Mouse (Mus musculus): ENCODE measurements around the gene Smc1a.
A peak's percentile ranks its signal among the peaks of the same experiment; 100 is the strongest.

Gene Smc1a

GRCm38 (mm10) chrX:152016151-152017145, at the start of gene Smc1a, which contains the start of gene Ribc1:
Gene Smc1a (plus strand): TSS chrX:152016428.
Gene Ribc1 (minus strand): TSS chrX:152016295.
- peak; percentile 94 for DNase-seq (ENCODE audit: low read depth, low spot score)

GRCm38 (mm10) chrX:151999006-151999710, 17.1 kb upstream of the Smc1a start:
- DNase-seq (ENCODE audit: low read depth, low spot score), result no peak

GRCm38 (mm10) chrX:152001182-152001684, 15.0 kb upstream of the Smc1a start:
- no peak for DNase-seq (ENCODE audit: low read depth, low spot score)

DNA sequence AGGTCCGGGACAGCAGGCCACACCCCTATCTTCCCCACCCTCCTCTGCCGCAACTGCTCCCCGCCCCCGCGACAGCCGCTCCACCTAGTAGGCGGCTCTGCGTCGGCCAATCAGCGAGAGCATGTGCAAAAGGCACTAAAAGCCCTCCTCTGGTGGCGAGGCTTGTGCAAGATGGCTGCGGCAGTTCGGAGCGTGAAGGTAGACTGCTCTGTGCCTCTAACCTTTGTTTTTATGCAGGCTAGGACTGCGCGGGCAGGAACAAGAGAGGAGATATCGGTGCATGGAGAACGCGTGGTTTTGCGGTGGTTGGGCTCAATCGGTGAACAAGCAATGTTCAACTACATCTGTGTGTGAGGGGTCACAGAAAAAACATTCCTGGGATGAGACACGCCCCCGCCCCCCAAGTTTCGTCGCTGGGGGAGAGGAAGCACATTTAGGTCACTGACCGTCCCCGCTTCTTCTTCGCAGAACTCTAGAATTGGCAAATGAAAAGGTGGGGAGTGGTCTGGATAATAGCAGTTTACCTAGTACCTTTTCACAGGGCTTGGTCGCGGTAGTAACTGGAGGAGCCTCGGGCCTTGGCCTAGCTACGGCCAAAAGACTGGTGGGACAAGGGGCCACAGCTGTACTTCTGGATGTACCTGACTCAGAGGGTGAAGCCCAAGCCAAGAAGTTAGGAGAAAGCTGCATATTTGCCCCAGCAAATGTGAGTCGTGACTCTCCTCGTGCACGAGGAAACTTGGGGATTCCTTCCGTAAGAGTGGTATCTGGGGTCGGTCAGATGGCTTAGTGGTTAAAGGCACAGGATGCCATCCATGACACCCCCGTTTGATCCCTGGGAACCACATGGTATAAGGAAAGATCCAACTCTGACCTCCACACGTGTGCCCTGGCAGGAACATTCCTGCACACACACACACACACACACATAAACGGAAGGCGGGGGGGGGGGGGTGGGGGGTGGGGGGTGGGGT, 14.2 kb upstream of the Smc1a start, which contains the start of gene Hsd17b10:
Gene Hsd17b10, plus strand, starts transcription at position 109 of the 974 bp plus-strand sequence.
- peak; percentile 73 for DNase-seq (ENCODE audit: low read depth, low spot score)

DNA sequence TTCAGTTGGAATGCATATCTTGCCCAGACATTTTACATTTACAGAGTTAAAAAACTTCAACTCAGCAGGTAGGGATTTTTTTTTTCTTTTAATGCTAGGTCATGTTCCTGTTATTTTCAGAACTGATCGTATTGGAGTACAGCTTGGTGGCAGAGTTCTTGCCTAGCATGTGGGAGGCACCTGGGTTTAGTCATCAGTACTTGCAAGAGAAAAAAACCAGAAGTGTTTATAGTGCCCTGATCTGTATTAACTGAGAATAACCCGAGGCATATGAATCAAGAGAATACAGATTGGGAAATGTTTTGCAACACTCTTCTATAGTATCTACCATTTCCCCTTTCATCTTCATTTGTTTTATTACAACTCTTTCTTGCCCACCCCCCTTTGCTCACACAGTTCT, 13.4 kb upstream of the Smc1a start:
- DNase-seq (ENCODE audit: low read depth, low spot score), result no peak

DNA sequence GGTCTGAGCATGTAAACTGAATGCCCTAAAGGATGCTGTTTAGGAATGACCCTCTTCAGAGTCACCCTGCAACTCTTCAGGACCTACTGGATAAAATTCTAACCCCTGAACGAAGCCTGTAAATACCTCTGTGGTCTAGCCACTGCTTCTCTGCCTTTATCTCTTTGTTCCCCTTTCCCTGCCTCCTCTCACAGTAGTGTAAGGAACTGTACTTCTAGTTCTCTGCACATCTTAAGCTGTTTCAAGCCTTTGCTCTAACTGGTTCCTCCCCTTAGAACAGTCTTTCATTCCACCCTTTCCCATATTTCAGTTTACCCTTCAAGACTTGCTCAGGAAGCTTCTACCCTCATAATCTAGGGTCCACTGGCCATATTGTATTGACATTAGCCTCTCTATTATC, 8.4 kb upstream of the Smc1a start:
- DNase-seq (ENCODE audit: low read depth, low spot score), result no peak

GRCm38 (mm10) chrX:152015752-152016150, 477 bp upstream of the Smc1a start:
- DNase-seq (ENCODE audit: low read depth, low spot score), result peak; percentile 2

GRCm38 (mm10) chrX:152017186-152017585, 958 bp downstream of the Smc1a start:
- DNase-seq (ENCODE audit: low read depth, low spot score), result no peak

DNA sequence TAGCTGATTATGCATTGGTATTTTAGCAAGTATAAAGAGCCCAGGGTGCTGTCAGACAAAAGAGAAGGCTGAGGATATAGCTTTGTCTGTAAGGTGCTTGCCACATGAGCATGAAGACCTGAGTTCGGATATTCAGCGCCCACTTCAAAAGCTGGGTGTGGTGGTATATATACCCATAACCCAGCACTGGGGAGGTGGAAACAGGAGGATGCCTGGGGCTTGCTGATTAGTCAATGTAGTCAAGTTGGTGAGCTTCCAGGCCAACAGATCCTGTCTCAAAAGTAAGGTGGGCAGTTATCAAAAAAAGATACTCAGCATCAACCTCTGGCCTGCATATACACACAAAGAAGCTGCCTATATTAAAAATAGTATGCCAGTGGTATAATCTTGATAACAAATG, 3.1 kb downstream of the Smc1a start:
- DNase-seq (ENCODE audit: low read depth, low spot score), result no peak

DNA sequence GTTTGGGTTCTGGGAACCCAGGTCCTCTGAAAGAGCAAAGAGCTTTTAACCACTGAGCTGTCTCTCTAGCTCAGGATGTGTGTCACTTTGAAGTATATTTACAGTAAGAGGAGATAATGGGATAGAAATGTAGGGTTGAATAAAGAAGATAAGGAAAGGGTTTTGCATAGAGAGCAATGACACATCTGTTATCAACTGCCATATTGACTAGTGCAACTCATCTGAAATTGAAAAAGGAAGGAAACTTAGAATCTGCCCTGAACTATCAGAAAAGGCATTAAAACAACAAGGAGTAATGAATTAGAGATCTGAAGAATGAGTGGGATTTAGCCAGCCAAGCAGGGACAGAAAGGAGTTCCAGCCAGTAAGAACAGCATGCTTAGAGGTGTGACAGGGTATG, 23.6 kb downstream of the Smc1a start:
- no peak for DNase-seq (ENCODE audit: low read depth, low spot score)

DNA sequence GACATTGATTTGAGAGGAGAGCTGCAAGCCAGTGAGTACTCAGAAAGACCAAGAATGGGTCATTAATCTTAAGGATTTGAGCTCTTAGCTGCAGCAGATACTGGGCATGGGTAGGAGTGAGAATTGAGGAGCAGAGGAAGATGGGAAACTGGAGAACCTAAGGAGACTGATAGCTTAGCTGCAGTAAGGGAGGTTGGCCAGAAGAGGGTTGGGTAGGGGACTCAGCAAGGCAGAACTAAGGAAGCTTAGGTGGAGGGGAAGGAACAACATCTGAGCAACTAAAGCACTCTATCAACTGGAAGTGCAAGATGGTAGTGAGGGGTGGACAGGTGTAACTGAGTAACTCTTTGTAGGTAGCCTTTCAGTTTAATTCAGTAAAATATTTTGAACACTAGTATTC, 31.0 kb downstream of the Smc1a start:
- DNase-seq (ENCODE audit: low read depth, low spot score), result no peak

GRCm38 (mm10) chrX:152052546-152052945, 36.3 kb downstream of the Smc1a start:
- no peak for DNase-seq (ENCODE audit: low read depth, low spot score)

- no peak for DNase-seq (ENCODE audit: low read depth, low spot score)
Measured at GRCm38 (mm10) chrX:152054094-152054493, 37.9 kb downstream of the Smc1a start.

- no peak for DNase-seq (ENCODE audit: low read depth, low spot score)
Measured at GRCm38 (mm10) chrX:152065674-152066073, 49.4 kb downstream of the Smc1a start.

DNA sequence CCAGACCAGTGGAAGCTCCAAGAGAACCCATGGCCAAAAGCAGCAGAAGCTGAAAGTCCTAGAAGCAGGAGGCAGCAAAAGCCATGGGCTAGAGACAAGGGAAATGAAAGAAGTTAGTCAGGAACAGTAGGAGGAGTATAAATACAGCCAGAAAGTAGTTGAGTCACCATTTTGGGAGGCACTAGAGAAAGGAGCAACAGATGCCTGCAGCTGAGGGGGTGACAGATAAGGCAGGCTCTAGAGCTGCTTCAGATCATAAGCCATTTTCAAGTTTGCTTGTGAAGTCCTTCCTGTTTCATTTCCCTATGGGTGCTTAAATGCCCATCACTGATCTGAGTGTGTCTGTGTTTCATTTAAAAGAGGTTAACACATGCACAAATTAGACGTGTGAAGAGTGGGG, 51.6 kb downstream of the Smc1a start:
- DNase-seq (ENCODE audit: low read depth, low spot score), result no peak

DNA sequence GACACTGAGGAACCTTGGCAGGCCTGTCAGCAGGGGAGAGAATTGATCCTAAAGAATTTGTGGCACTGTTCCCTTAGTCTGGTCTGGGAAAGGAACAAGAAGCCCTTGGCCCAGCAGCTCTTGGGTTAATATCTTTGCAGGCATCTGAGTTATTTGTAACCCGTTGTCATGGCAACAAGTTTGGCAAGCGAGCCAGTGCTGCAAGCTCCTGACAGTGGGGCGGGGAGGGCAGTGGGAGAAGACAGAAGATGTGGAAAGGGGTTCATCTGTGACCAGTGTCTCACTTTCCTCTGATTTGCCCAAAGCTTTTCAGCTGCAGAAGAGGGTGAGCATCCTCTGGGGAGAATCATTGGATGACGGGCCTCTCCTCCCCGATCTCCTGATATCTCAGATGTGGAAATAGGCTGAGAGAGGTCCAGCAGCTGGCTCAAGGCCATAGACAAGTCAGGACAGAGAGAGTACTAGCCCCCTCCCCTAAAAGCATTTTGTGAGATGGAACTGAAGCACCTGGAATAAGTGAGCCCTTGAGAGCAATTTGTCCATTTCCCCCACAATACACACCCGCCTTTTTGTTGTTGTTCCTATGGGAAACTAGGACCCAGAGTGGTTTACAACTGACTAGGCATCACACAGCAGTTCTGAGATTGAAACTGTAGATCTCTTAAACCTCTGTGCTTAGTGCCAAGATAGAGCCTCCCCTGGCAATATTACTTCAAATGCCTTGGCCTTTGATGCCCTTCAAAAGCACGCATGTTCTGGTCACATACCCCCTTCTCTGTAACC, 73.8 kb downstream of the Smc1a start:
- peak; percentile 30 for DNase-seq (ENCODE audit: low read depth, low spot score)

GRCm38 (mm10) chrX:152097572-152097971, 81.3 kb downstream of the Smc1a start:
- DNase-seq (ENCODE audit: low read depth, low spot score), result no peak

Data from forelimb bud, embryonic 11.5 days (tissue).